Mouse (Mus musculus) G1E (cell line): ENCODE measurements around the gene Tnfaip8l3.

Experiments used
- CTCF ChIP-seq: IDR thresholded peaks from 2 replicates; pipeline ENCODE4 v1.5.1; 2012; ENCODE audit warnings: low read depth, low read length, inconsistent platforms, mixed read lengths
- GATA1 ChIP-seq: IDR thresholded peaks from 2 replicates; pipeline ENCODE4 v1.6.1; 2012; ENCODE audit warnings: borderline replicate concordance, low read length, inconsistent platforms, mixed read lengths
- POLR2AphosphoS5 ChIP-seq: IDR thresholded peaks from 2 replicates; pipeline ENCODE4 v1.6.1; 2012; ENCODE audit warnings: low read depth, low read length, inconsistent platforms; ENCODE audit not compliant: insufficient replicate concordance
- TAL1 ChIP-seq: conservative IDR thresholded peaks from 2 replicates; pipeline ENCODE4 v1.6.1; 2012; ENCODE audit warnings: low read depth, low read length, inconsistent platforms, mixed read lengths

DNA sequence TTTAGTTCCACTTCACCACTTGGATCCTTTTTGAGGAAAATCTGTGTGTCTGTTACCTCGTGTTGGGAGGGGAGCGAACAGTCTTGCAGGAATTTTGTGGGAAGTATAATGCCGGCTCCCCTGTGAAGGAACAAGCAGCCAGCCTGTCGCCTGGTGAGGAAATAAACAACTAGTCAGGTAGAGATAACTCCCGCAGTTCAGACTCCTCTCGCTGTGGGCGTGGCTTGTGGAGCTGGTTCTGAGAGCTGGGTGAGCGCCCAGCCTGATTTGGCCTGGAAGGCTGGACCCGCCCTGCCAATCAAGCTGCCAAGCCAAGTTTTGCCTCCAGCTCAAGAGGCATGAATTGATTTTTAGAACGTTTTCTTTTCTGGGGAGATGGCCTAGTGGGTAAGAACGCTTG is 589 bp upstream of the Tnfaip8l3 start:
- TF ChIP-seq CTCF (no peak), POLR2AphosphoS5 (no peak), GATA1 (no peak), TAL1 (no peak)
